Mouse (Mus musculus): ENCODE measurements around the gene Psmd9.

Psmd9 gene

DNA sequence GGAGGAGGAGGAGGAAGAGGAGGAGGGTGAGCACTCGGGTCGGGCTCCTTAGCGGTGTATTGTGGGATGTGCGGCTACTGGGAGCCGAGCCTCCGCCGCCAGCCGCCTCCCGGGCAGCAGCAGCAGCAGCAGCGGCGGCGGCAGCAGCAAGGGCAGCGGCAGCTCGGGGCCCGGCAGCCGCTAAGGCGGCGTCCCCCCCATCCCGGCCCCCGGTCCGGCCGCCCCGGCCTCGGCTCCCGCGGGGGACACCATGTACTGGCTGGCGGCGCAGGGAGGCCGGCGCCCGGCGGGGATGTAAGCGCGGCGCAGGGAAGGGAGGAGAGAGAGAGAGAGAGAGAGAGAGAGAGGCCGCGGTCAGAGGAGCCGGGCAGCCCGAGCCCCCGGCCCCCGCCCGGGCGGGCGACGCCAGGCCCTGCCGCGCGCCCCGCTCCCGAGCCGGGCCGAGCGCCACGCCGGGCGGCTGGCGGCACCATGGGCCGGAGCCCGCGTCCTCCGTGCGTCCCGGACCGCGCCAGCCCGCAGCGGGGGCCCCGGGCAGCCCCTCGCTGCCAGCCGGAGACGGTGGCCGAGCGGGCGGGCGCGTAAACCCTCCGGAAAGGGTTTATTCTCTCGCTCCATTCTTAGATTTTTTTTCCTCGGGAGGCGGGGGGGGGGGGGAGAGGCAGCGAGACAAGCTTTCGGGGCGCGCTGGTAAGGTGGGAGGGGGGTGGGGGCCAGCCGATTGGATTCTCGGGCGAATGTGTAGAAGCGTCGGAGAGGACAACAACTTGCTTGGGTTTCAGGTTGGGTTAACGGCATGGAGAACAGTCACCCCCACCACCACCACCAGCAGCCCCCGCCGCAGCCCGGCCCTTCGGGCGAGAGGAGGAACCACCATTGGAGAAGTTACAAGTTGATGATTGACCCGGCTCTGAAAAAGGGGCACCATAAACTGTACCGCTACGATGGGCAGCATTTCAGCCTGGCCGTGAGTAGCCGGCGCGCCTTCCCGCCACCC lies 26.8 kb upstream of the Psmd9 start, which contains the start of gene Setd1b:
Gene Setd1b, plus strand, starts transcription at position 33 of the 997 bp plus-strand sequence.
- no peak for TF ChIP-seq GATA4 (IDR thresholded peaks at IDR 0.05; ENCODE audit: insufficient replicate concordance, low read length)

DNA sequence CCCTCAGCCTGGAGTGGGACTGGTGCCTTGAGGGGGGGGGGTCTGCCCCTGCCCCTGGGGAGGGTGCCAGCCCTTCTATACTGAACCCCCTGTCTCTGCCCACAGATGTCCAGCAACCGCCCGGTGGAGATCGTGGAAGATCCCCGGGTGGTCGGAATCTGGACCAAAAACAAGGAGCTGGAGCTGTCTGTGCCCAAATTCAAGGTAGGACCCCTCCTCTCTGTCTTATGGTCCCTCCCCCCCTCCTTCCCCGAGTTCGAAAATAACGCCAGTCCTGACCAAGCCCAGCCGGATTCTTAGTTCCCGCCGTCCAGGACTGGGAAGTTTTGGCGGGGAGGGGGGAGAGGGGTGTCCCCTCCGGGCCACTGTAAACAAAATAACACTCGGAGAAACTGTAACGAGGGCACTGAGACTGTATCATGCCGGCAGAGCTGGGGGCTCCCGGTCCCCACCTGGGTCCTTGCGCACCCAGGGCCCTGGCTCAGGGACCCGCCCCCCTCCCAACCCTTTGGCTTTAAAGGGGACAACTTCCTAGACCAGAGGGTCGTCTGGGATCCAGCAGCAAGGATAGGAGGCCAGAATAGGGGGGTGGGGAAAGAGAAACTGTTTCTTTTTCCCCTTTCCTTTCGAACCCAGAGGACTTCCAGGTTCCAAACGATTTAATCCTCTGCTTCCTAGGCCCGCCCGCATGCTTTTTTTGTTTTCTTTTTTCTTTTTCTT lies 25.8 kb upstream of the Psmd9 start:
- no peak for TF ChIP-seq GATA4 (IDR thresholded peaks at IDR 0.05; ENCODE audit: insufficient replicate concordance, low read length)

DNA sequence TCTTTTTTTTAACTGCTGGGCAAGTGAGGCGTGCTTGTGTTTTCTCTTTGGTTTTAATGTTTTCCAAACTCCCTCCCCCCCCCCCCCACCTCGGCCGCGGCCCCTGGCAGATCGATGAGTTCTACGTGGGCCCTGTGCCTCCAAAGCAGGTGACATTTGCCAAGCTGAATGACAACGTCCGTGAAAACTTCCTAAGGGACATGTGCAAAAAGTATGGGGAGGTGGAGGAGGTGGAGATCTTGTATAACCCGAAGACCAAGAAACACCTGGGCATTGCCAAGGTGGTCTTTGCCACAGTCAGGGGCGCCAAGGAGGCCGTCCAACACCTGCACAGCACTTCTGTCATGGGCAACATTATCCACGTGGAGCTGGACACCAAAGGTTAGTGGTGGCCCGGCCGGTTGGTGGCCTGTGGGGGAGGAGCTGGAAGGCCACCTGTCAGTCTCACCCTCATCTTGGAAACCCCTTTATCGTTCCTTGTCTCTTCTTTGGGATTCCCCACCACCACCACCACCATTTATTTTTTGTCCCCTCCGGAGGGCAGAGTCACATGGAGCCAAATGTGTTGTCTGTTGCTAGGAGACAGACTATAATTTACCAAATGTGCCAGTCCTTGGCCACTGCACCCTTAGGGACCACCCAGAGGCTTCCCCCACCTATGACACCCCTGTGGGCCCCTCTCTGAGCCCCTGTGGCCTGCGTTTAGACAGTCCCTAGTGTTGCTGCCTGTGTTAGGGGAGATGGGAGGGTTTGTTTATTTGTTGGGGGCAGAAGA lies 25.1 kb upstream of the Psmd9 start:
- no peak for TF ChIP-seq GATA4 (IDR thresholded peaks at IDR 0.05; ENCODE audit: insufficient replicate concordance, low read length)

DNA sequence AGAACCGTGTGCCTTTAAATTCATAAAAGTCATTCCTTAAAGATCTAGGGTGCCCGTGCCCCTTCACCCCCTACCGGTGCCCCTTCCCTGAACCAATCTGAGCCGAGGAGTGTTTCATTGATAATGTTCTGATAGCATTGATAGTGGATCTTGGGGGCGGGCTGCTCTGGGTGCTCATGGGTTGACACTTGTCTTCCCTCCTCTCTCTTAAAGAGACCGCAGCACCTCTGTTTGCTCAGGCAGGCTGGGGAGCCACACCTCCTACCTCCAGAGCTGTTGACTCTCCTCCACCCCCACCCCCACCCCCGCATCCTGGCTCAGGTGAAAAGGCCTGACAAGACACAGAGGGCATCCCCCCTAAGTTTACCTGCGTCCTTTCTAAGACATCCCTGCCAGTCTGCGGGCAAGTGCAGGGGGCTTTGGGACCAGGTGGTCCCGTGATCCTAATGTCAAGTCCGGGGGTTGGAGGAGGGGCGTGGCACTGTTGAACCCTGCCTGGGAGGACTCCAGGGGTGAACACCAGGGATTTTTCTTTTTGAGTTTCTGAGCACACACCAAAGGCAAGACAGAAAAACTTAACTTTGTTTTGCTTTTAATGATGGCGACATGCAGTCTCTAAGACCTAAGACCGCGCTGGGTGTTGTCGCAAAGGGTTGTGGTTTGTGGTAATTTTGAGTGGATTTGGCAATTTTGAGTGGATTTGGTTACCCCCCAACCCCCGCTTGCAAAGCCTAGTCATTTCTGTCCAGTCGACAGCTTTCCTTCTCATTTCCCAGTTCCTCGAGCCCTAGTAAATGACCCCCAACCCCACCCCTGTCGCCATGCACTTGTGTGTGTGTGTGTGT lies 24.2 kb upstream of the Psmd9 start:
- no peak for TF ChIP-seq GATA4 (IDR thresholded peaks at IDR 0.05; ENCODE audit: insufficient replicate concordance, low read length)

DNA sequence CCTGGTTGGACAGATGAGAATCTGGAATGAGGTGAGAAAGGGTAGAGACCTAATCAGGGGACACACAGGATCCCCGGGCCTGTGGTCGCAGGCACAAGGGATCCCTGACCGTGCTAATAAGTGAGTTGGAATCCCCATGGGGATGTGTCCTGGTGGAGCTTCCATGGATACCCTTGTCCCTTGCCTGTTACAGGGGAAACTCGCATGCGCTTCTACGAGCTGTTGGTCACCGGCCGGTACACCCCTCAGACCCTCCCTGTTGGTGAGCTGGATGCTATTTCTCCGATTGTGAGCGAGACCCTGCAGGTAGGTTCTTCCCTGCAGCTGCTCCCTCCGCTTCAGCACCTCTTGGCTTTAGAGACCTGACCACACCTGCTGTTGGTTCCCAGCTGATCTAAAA lies 22.9 kb upstream of the Psmd9 start:
- TF ChIP-seq GATA4 (IDR thresholded peaks at IDR 0.05; ENCODE audit: insufficient replicate concordance, low read length) = no peak

DNA sequence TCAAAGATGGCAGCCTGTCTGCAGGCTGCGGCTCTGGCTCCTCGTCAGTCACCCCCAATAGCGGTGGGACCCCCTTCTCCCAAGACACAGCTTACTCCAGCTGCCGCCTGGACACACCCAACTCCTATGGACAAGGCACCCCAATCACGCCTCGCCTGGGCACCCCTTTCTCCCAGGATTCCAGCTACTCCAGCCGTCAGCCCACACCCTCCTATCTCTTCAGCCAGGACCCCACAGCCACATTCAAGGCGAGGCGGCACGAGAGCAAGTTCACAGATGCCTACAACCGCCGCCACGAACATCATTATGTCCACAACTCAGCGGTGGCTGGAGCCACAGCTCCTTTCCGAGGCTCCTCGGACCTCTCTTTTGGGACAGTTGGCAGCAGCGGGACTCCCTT lies 21.6 kb upstream of the Psmd9 start:
- TF ChIP-seq GATA4 (IDR thresholded peaks at IDR 0.05; ENCODE audit: insufficient replicate concordance, low read length) = no peak

DNA sequence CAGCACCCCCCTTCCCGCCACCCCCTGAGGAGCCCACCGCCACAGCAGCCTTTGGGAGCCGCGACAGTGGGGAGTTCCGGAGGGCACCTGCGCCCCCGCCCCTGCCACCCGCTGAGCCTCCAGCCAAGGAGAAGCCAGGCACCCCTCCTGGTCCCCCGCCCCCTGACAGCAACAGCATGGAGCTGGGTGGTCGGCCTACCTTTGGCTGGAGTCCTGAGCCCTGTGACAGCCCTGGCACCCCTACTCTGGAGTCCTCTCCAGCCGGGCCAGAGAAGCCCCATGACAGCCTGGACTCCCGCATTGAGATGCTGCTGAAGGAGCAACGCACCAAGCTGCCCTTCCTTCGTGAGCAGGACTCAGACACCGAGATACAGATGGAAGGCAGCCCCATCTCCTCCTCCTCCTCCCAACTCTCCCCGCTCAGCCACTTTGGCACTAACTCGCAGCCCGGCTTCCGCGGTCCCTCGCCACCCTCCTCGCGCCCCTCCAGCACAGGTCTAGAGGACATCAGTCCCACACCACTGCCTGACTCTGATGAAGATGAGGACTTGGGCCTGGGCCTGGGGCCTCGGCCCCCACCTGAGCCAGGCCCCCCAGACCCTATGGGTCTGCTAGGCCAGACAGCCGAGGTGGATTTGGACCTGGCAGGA lies 21.0 kb upstream of the Psmd9 start:
- TF ChIP-seq GATA4 (IDR thresholded peaks at IDR 0.05; ENCODE audit: insufficient replicate concordance, low read length) = no peak

DNA sequence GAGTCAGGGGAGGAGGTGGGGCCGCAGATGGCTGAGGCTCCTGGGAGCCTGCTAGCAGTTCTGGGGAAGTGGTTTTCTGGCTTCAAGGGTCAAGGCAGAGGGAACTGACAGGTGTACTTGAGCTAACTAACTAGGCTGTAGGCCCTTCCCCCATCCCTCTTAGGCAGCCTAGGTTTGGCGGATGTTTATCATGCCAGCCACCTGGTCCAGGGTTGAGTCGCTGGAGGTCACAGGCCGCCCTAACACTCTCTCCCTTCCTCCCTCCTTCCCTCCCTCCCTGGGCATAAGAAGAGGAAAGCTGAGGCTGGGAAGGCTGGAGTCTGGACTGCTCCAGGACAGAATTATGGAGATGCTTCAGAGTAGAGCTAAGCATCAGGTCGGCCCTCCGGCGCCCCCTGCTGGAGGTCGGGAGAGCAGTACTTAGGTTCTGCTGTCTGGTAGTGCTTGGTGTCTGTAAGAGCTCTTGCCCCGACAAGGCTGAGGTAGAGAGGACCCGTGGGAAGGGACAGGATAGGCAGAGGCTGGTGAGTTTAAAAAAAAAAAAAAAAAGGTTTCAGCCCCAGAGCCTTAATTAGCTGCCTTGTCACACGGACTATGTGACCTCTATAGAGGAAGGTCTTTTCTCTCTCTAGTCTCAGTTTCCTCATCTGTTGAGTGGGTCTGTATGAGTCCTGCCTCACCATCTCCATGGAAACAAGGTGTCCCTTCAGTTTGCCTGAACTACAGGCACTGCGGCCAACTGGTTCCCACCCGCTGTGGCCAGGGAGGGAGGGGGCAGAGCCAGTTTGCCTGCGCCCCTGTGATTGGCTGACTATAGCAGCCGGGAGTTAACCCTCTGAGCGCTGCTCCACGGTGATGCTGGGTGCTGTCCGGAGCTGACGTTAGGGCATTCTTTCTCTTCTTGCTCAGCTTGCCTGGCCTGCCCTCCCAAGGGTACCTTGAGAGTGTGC lies 19.5 kb upstream of the Psmd9 start:
- TF ChIP-seq GATA4 (IDR thresholded peaks at IDR 0.05; ENCODE audit: insufficient replicate concordance, low read length) = no peak

DNA sequence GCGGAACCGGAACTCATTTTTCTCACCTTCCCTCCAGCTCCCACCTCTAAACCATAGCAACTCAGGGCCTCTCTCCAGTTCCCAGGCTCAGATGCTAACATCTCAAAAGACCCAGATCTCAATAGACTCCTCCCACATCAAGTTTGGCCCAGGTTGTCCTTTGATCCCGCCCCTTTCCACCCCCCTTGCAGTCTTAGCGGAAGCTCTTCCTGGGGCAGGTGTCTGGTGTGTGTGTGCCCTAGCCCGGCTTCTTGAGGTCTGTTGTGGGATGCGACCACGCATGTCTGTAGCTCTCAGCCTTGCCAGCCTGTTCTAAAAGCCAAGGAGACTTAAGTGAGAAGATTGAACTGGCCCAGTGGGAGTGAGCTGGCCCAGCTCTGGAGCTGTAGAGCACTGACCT lies 18.6 kb upstream of the Psmd9 start:
- no peak for TF ChIP-seq GATA4 (IDR thresholded peaks at IDR 0.05; ENCODE audit: insufficient replicate concordance, low read length)

DNA sequence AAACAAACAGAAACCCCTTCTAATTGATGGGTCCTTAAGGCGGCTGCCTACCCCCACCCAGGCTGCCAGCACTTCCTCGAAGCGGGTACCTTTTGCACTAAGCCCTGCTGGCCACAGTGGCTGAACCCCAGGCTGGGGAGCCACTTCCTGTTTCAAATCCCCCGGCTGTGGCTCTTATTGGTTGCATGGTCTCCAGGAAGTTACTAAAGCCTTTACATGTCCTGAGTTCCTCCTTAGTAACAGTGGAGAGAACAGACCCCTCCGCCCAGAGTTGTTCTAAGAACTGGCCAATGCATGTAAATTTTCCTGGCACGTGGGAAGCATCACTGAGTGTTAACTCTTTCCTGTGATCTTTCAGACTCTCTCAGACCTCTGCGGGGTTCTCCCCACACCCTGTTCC lies 18.1 kb upstream of the Psmd9 start:
- no peak for TF ChIP-seq GATA4 (IDR thresholded peaks at IDR 0.05; ENCODE audit: insufficient replicate concordance, low read length)

DNA sequence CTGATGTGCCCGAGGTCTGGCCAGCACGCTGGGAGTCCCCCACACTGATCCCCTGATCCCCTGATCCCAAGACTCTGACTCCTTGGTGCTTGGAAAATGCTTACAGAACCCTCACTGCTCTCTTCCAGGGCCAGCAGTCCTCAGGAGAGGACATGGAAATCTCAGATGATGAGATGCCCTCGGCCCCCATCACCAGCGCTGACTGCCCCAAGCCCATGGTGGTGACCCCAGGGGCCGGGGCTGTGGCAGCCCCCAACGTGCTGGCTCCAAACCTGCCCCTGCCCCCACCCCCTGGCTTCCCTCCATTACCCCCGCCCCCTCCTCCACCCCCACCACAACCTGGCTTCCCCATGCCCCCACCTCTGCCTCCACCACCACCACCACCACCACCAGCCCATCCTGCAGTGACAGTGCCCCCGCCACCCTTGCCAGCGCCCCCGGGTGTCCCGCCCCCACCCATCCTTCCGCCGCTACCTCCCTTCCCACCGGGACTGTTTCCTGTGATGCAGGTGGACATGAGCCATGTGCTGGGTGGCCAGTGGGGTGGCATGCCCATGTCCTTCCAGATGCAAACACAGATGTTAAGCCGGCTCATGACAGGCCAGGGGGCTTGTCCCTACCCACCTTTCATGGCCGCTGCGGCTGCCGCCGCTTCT lies 17.4 kb upstream of the Psmd9 start:
- TF ChIP-seq GATA4 (IDR thresholded peaks at IDR 0.05; ENCODE audit: insufficient replicate concordance, low read length) = no peak

DNA sequence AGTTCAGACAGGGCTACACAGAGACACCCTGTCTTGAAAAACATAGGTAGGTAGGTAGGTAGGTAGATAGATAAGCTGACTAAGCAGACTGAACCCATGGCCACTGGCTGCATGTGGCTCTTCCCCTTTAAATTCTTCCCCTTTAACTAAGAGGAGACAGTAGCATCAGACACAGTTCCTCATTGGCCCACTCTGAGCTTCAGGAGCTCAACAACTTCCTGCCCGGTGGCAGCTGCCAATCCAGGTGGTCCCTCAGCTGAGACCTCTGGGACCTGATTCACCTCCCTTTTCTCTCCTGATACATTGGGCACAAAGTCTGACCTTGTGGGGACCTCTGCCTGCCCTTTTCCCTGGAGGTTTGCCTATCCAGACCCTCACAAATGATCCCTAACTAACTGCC lies 16.3 kb upstream of the Psmd9 start:
- TF ChIP-seq GATA4 (IDR thresholded peaks at IDR 0.05; ENCODE audit: insufficient replicate concordance, low read length) = no peak

Measured in liver, adult (tissue).